Mouse (Mus musculus) hindbrain, embryonic 15.5 days (tissue): Measurements from ENCODE around the gene Tut7. TPM values are rescaled to one million over a fixed set of nuclear protein-coding genes. Genes with fewer than 3 reads are reported as not detected.

Experiments used
- ATAC-seq: fragments of 200-750 bp; cut with Nextera tagmentation; 2 replicates; pipeline ENCODE4 v1.8.0; 2017; ENCODE audit warnings: low read depth, moderate number of reproducible peaks, moderate TSS enrichment; ENCODE audit not compliant: low FRiP score
- H3K27ac ChIP-seq: fragments of 300-500 bp; sonication (generic); replicated peaks from 2 replicates; pipeline ENCODE4 v1.5.1; 2015; ENCODE audit warnings: mild to moderate bottlenecking, inconsistent platforms
- H3K27me3 ChIP-seq: fragments of 300-500 bp; sonication (generic); 2 replicates; pipeline ENCODE4 v1.6.1; 2015; ENCODE audit warnings: control low read depth, inconsistent platforms
- H3K36me3 ChIP-seq: fragments of 300-500 bp; sonication (generic); 2 replicates; pipeline ENCODE4 v1.6.1; 2015; ENCODE audit warnings: control low read depth, inconsistent platforms
- H3K4me1 ChIP-seq: fragments of 300-500 bp; sonication (generic); replicated peaks from 2 replicates; pipeline ENCODE4 v1.6.1; 2015; ENCODE audit warnings: control low read depth, inconsistent platforms
- H3K4me2 ChIP-seq: fragments of 300-500 bp; sonication (generic); 2 replicates; pipeline ENCODE4 v1.6.1; 2015; ENCODE audit warnings: moderate library complexity, mild to moderate bottlenecking, inconsistent platforms
- H3K4me3 ChIP-seq: fragments of 300-500 bp; sonication (generic); 2 replicates; pipeline ENCODE4 v1.5.1; 2015; ENCODE audit warnings: mild to moderate bottlenecking, inconsistent platforms
- H3K9ac ChIP-seq: fragments of 300-500 bp; sonication (generic); 2 replicates; pipeline ENCODE4 v1.6.1; 2015; ENCODE audit warnings: inconsistent platforms
- H3K9me3 ChIP-seq: fragments of 300-500 bp; sonication (generic); 2 replicates; pipeline ENCODE4 v1.6.1; 2016; ENCODE audit warnings: control low read depth, inconsistent platforms
- WGBS: fragments of 180-500 bp; shearing (Covaris S2); methylation state at CpG from one replicate; pipeline ENCODE4 v1.1.7; 2015; 5-methylcytosine and 5-hydroxymethylcytosine counted together
- polyA plus RNA-seq: library from polyadenylated mRNA; unstranded; fragments of >200 nt; fragmentation: Nextera tagmentation; extraction: Ambion mirVana; gene quantifications from 2 replicates; pipeline ENCODE4 v1.2.1, GENCODE M21; 2015

Tut7 gene
- 41.5 and 42.6 TPM in 2 replicates for polyA plus RNA-seq

DNA sequence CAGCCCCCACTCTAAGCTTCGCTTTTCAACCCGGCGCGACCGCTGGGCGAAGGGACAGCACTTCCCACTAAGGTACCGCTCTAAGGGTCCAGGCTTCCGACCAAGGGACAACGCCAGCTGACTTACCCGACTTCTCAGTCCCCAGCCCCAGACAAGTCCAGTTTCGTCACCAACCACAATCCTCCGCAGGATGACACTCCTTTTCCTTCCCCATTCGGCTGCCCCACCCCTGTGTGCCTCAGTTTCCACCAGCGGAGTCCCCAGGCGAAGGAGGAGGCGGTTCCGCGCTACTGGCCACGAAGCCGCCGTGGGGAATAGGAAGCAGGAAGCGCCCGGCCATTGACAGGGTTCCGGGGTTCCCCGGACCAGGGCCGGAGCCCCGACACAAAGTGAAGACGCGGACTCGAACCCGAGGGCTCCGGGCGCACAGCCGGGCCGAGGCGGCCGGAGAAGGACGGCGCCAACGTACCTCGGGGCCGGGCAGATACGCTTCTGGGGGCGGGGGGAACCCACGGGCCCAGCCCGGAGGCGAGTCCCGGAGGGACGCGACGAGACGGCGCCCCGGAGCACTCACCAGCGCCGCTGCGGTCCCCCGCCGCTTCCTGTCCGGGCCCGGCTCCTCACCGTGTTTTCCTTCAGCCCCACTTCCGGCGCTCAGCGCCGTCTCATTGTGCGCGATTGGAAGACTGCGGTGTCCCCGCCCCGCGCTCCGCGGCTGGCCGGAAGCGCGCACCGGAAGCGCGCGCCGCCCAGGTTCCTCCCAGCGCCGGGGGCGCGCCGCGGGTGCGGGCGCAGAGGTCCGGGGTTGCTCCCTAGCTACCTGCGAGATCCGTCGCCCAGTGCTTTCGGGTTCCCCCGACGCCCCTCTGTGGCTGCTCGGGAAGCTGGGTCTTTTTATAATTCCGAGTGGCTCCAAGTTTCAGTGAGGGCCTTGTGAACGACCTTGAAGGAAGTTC lies at the start of gene Tut7:
Gene Tut7 (minus strand): TSS at position 641 of the 956 bp plus-strand sequence.
- H3K4me2 ChIP-seq, result peak within 1 kb of the TSS; percentile 67
- under 1% methylated on average over 90 of the region's 100 CpGs for WGBS

DNA sequence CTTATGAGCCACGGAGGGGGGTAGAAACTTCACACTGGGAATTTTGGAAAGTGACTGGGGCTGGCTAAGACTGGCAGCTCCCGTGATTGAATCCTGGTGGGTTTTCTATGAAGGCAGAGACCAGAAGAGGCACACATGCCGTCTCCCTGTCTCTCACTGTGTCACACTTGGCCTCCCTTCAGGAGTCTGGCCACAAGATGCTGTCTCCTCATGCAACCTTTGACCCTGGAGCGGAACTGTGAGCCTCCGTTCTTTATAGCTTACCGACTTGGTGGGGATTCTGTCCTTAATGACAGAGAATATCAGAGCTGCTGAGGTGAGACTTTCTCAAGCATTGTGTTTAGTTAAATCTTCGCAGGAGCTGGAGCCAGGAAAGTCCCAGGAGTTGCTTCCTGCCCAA lies 49.5 kb upstream of the Tut7 start:
- no peaks in the 10 kb centered on the region for H3K27me3 ChIP-seq
- no peak overlapping the region for H3K4me2 ChIP-seq
- no peaks in the 10 kb centered on the region for H3K9me3 ChIP-seq
- H3K27ac ChIP-seq, result no peak overlapping the region
- ATAC-seq, result no peak
- 64% methylated on average over 7 of the region's 7 CpGs for WGBS
- no peaks in the 10 kb centered on the region for H3K36me3 ChIP-seq
- H3K4me1 ChIP-seq, result 0 out of 2 replicates have a peak, but pooled peaks cover 5% of the 10 kb centered on the region
- H3K4me3 ChIP-seq, result no peak overlapping the region
- no peak overlapping the region for H3K9ac ChIP-seq

More for the DNA sequence above, at the start of gene Tut7:
- peak within 1 kb of the TSS; percentile 83 for H3K9ac ChIP-seq
- no peaks in the 10 kb centered on the region for H3K9me3 ChIP-seq
- peak; percentile 97 for ATAC-seq
- peak within 1 kb of the TSS; percentile 90 for H3K27ac ChIP-seq
- no peaks in the 10 kb centered on the region for H3K27me3 ChIP-seq
- peaks cover 43% of the 10 kb centered on the region for H3K4me1 ChIP-seq
- H3K4me3 ChIP-seq, result peak within 1 kb of the TSS; percentile 69
- no peaks in the 10 kb centered on the region for H3K36me3 ChIP-seq

DNA sequence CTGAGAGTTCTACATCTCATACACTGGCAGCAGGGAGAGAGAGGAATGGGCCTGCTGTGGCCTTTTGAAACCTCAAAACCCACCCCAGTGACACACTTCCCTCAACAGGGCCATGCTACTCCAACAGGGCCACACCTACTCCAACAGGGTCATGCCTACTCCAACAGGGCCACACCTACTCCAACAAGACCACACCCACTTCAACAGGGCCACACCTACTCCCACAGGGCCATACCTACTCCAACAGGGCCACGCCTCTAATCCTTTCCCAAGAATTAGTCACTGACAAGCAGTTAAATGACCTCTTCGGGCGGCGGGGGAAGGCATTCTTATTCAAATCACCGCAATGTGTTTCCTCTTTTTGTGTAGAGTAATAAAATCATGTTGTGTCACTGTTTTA lies 47.1 kb upstream of the Tut7 start:
- no peak overlapping the region for H3K27ac ChIP-seq
- H3K4me2 ChIP-seq, result no peak overlapping the region
- WGBS, result 65% methylated on average over 5 of the region's 5 CpGs

DNA sequence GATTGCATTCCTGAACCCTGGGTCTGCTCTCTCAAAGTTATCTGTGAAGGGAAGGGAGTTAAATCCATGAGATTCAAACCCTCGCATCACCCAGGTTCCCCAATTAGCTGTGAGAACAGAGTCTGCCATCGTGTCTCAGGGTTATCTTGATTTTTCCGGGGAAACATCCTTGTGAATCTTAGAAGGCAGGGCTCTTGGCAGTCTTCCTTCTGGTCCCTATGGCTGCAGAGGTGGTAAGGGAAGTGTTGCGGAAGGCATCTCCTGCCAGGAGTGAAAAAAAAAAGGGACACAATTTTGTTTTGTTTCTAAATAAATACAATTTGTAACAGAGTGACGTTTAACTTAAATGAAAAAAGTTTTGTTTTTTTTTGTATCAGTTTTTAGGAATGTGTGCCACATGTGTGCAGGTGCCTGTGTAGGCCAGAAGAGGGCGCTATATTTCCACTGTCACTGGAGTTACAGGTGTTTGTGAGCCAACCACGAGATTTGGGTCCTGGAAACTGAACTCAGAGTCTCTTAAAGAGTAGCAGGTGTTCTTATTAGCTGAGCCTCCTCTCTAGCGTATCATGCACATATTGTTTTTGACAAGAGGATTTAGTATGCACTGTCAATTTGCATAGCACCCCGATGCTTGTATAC lies 45.2 kb upstream of the Tut7 start:
- WGBS, result 84% methylated on average over 9 of the region's 9 CpGs
- H3K27ac ChIP-seq, result no peak overlapping the region
- H3K4me1 ChIP-seq, result 0 out of 2 replicates have a peak, but pooled peaks cover 5% of the 10 kb centered on the region
- ATAC-seq, result no peak
- H3K9ac ChIP-seq, result no peak overlapping the region
- no peaks in the 10 kb centered on the region for H3K27me3 ChIP-seq
- H3K36me3 ChIP-seq, result no peaks in the 10 kb centered on the region
- no peak overlapping the region for H3K4me3 ChIP-seq
- no peaks in the 10 kb centered on the region for H3K9me3 ChIP-seq
- no peak overlapping the region for H3K4me2 ChIP-seq

More for the DNA sequence above, 47.1 kb upstream of the Tut7 start:
- Histone ChIP-seq H3K27me3 (no peaks in the 10 kb centered on the region), H3K9ac (no peak overlapping the region), H3K4me3 (no peak overlapping the region), H3K4me1 (0 out of 2 replicates have a peak, but pooled peaks cover 5% of the 10 kb centered on the region), H3K9me3 (no peaks in the 10 kb centered on the region), H3K36me3 (no peaks in the 10 kb centered on the region)
- ATAC-seq, result no peak

DNA sequence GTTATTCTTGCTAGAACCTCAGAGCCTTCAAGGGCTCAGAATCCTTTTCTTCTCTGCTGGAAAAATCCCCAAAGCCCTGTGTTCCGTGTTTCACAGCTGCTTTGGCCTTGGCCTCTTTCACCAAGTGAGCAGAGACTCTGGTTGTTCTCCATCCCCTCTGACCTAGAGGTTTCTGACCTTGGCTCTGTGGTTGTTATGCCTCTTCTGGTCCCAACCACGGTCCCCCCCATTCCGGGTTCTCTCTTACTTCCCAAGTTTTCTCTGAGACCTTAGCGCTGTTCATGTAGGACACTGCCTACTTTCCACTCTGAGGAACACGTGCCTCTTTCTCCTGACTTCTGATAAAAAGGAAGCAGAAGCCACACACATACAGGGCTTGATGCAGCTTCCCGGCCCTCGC lies 44.2 kb upstream of the Tut7 start:
- Histone ChIP-seq H3K27me3 (no peaks in the 10 kb centered on the region), H3K9ac (no peak overlapping the region), H3K9me3 (no peaks in the 10 kb centered on the region), H3K27ac (no peak overlapping the region), H3K36me3 (no peaks in the 10 kb centered on the region), H3K4me3 (no peak overlapping the region), H3K4me2 (no peak overlapping the region), H3K4me1 (no peaks in the 10 kb centered on the region)
- no peak for ATAC-seq
- 82% methylated on average over 7 of the region's 7 CpGs for WGBS

DNA sequence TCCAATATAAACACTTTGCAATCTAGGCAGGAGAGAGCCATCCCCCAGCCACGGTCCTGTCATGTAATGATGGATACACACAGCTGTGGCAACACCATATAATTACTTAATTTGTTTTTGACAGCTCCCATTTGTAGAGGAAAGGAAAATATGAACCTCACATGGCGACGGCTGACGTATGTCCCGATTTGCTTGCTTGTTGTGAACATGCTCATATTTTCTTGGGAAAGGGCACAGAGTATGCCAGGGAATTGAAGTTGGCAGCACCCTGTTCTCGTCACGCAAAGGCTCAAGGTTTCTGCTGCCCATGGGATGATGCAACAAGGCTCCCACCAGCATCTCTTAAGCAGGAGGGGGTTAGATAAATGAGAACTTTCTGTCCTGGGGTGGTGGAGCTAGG lies 36.6 kb upstream of the Tut7 start:
- no peak; the same call in 1 of the 2 replicates for ATAC-seq
- Histone ChIP-seq H3K36me3 (no peaks in the 10 kb centered on the region), H3K4me1 (no peaks in the 10 kb centered on the region), H3K9ac (no peak overlapping the region), H3K27me3 (0 out of 2 replicates have a peak, but pooled peaks cover 4% of the 10 kb centered on the region), H3K9me3 (no peaks in the 10 kb centered on the region), H3K4me3 (no peak overlapping the region), H3K27ac (no peak overlapping the region), H3K4me2 (no peak overlapping the region)
- WGBS, result 61% methylated on average over 7 of the region's 7 CpGs

DNA sequence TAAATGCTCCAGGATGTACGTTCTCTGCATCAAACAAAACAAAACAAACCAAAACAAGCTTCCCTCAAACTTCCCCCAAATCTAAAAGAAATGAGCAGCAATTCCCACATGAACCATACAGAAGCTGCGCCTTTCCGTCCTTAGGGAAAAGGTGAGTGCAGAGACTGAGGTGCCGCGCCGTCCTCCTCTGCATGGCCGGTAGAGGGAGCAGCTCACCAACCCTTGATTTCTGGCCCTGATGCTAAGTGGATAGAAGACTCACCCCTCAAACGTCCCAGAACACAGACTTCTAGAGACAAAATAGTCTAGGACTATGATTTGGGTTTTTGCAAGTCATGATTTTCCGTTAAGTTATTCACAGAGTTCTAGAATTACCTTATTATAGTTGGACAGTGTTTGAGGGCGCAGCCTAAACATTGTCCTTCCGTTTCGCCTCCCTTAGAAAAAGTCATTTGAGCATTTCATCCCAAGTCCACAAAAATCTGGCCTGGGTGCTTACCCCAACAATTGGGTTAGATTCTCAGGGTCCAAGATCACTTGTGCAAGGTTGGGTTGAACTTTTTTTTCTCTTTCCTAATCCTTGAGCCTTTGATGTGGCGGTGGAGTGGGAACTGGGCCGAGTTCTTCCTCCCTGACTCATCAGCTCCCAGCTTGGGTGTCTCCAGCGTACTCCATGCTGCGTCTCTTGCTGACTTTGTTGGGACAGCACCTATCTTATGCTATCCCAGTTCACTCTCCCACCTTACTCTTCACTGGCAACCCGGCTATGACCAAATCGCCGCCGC lies 33.5 kb upstream of the Tut7 start:
- no peaks in the 10 kb centered on the region for H3K36me3 ChIP-seq
- 0 out of 2 replicates have a peak, but pooled peaks cover 4% of the 10 kb centered on the region for H3K27me3 ChIP-seq
- H3K4me1 ChIP-seq, result no peaks in the 10 kb centered on the region
- no peak overlapping the region for H3K9ac ChIP-seq
- H3K9me3 ChIP-seq, result no peaks in the 10 kb centered on the region
- 55% methylated on average over 20 of the region's 20 CpGs for WGBS
- H3K4me2 ChIP-seq, result no peak overlapping the region
- no peak overlapping the region for H3K4me3 ChIP-seq
- H3K27ac ChIP-seq, result no peak overlapping the region
- ATAC-seq, result no peak

DNA sequence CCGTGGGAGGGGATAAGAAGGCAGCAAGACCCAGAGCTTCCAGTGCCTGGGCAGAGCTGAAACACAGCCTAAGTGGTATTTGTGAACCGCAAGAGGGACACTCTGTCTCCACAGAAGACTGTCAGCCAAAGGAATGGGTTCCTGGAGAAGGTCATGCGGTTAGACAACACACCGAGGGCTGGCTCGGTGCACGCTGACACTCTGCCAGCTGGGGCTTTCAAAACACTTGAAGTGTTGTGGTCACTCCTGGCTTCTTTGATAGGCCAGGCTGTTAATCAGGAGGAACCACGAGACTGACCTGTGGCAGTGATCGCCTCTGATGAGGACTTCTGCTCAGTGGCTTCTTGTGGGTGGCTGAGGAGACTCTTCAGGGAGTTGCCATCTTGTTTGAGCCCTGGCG lies 30.5 kb upstream of the Tut7 start:
- Histone ChIP-seq H3K27ac (no peak overlapping the region), H3K4me1 (no peaks in the 10 kb centered on the region), H3K4me2 (no peak overlapping the region), H3K27me3 (0 out of 2 replicates have a peak, but pooled peaks cover 4% of the 10 kb centered on the region), H3K4me3 (no peak overlapping the region), H3K9me3 (no peaks in the 10 kb centered on the region), H3K36me3 (no peaks in the 10 kb centered on the region), H3K9ac (no peak overlapping the region)
- no peak for ATAC-seq
- 76% methylated on average over 9 of the region's 9 CpGs for WGBS

DNA sequence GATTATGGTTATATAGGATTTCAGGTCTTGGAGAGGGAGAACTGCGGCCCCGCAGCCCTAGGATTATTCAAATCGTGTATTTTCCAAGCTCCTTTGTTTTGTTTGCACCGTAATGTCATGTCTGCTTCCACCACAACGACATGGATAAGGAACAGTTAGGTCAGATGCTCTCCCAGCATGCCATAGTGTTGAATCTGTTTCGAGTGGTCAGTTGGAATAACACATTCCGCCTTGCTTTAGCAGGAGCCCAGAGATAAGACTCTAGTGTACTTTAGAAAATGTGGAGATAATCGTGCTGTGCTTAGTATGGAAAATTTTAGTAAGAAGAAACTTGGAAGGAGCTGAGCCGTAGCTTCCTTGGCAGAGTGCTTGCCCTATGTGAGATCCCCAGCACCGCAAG lies 27.4 kb upstream of the Tut7 start:
- H3K27ac ChIP-seq, result no peak overlapping the region
- H3K4me2 ChIP-seq, result no peak overlapping the region
- no peak overlapping the region for H3K9ac ChIP-seq
- no peak for ATAC-seq
- 0 out of 2 replicates have a peak, but pooled peaks cover 4% of the 10 kb centered on the region for H3K27me3 ChIP-seq
- H3K4me1 ChIP-seq, result no peaks in the 10 kb centered on the region
- H3K4me3 ChIP-seq, result no peak overlapping the region
- H3K36me3 ChIP-seq, result no peaks in the 10 kb centered on the region
- no peaks in the 10 kb centered on the region for H3K9me3 ChIP-seq
- WGBS, result 82% methylated on average over 10 of the region's 10 CpGs

DNA sequence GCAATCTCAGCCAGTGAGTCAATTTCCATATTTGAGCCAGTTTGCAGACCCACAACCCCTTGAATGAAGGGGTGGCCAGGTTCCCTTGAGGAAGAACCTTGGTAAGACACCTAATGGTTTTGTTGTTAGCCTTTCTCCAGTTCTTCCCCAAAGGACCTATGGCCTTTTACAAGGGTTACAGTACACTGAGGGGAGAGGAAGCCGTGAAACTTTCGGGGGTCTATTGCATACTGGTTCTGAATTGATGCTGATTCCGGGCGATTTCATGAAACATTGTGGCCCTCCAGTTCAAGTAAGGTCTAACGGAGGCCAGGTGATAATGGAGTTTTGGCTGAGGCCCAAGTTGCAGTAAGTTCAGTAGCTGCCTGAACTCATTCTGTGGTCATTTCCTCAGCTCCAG lies 21.7 kb upstream of the Tut7 start:
- Histone ChIP-seq H3K4me3 (no peak overlapping the region), H3K4me1 (no peaks in the 10 kb centered on the region), H3K4me2 (no peak overlapping the region), H3K9ac (no peak overlapping the region), H3K36me3 (no peaks in the 10 kb centered on the region), H3K9me3 (no peaks in the 10 kb centered on the region), H3K27me3 (no peaks in the 10 kb centered on the region), H3K27ac (no peak overlapping the region)
- ATAC-seq, result no peak
- 95% methylated on average over 5 of the region's 5 CpGs for WGBS

DNA sequence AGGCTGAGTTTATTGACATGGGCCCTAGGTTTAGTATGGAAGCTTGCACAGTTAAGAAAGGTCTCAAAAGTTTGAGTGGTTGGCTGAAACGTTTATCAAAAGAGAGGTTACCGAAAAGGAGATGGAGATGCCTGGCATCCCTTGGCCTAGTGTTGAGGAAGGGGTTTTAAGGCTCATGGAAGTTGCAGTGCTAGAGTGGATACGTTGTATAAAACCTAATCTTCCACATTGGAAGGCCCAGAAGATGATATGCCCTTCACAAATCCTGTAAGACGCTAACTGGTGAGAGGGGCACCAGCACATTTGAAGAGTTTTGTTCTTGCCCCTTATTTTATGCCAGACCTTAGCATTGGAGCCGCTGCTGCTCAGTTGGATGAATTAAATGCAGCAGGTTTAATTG lies 21.0 kb upstream of the Tut7 start:
- ATAC-seq, result no peak
- no peaks in the 10 kb centered on the region for H3K36me3 ChIP-seq
- 83% methylated on average over 5 of the region's 5 CpGs for WGBS
- no peak overlapping the region for H3K4me3 ChIP-seq
- no peak overlapping the region for H3K9ac ChIP-seq
- no peak overlapping the region for H3K4me2 ChIP-seq
- H3K4me1 ChIP-seq, result no peaks in the 10 kb centered on the region
- no peaks in the 10 kb centered on the region for H3K27me3 ChIP-seq
- H3K9me3 ChIP-seq, result no peaks in the 10 kb centered on the region
- no peak overlapping the region for H3K27ac ChIP-seq
